Mouse (Mus musculus): Measurements from ENCODE around the gene Grm7. TPM values are rescaled to one million over a fixed set of nuclear protein-coding genes. Genes with fewer than 3 reads are reported as not detected.

Grm7 gene
- total RNA-seq, 2 experiments from 2014 or later = not detected

GRCm38 (mm10) chr6:111510768-111511459 is 865.5 kb downstream of the Grm7 start:
- no peak for ATAC-seq (replicated peaks; ENCODE audit: low FRiP score, poor library complexity, severe bottlenecking)

DNA sequence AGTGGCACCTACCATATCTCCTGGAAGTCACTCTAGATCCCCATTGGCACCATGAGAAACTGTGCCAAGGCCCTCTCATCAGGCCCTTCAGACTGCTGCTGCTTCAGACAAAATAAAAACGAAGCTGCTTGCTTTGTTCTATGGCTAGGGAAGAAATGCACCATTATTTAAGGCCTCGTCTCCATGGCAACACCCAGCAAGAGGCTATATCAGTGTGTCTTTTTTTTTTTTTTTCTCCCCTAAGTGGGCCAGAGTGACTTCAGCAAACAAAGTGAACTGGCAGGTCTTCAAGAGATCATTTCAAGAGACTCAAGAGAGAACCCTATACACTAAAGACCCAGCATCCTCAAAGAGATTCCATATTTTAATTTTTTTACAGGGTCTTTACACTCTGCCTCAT is 867.0 kb downstream of the Grm7 start:
- ATAC-seq (replicated peaks; ENCODE audit: low FRiP score, poor library complexity, severe bottlenecking) = no peak

DNA sequence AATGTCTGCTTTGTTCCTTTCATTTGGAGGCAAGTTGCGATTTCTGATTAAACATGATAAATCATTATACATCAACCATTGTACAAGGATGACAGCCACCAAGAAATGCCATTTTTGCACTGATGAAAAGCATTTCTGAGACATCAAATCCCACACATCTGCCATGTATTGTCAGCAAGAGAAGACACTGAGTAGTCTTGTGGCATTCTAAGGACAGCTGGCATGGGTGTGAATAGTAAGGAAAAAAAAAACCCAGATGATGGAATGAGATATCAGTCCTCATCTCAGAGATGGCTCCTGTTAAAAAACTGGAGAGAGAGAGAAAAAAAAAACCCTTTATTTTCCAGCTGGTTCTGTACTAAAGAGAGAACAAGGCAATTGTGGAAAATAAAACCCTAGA is 875.8 kb downstream of the Grm7 start:
- ATAC-seq (replicated peaks; ENCODE audit: low FRiP score, poor library complexity, severe bottlenecking) = no peak

- ATAC-seq (replicated peaks; ENCODE audit: low FRiP score, poor library complexity, severe bottlenecking) = no peak
Observed at GRCm38 (mm10) chr6:111522122-111522521, 876.7 kb downstream of the Grm7 start.

GRCm38 (mm10) chr6:111529985-111530384 is 884.6 kb downstream of the Grm7 start:
- no peak for ATAC-seq (replicated peaks; ENCODE audit: low FRiP score, poor library complexity, severe bottlenecking)

- ATAC-seq (replicated peaks; ENCODE audit: low FRiP score, poor library complexity, severe bottlenecking) = no peak
Observed at GRCm38 (mm10) chr6:111558588-111558987, 913.2 kb downstream of the Grm7 start.

DNA sequence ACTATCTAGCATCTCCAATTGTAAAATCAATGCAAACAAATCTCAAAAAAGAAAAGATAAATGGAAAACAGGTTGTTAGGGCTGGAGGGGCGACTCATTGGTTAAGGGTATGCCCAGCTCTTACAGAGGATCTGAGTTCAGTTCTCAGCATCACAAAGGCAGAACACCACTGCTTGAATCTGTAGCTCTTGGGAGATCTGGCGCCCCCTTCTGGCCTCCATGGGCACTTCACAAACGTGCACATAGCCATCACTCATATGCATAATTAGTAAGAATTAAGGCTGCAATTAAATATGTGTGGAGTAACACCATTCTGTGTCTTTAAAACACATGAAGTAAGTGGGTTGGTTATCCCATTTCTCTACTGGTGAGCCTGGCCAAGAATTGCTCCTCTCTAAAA is 914.1 kb downstream of the Grm7 start:
- ATAC-seq (replicated peaks; ENCODE audit: low FRiP score, poor library complexity, severe bottlenecking) = no peak

GRCm38 (mm10) chr6:111561347-111561746 is 916.0 kb downstream of the Grm7 start:
- no peak for ATAC-seq (replicated peaks; ENCODE audit: low FRiP score, poor library complexity, severe bottlenecking)

- no peak for ATAC-seq (replicated peaks; ENCODE audit: low FRiP score, poor library complexity, severe bottlenecking)
Observed at GRCm38 (mm10) chr6:111571471-111572088, 926.2 kb downstream of the Grm7 start.

DNA sequence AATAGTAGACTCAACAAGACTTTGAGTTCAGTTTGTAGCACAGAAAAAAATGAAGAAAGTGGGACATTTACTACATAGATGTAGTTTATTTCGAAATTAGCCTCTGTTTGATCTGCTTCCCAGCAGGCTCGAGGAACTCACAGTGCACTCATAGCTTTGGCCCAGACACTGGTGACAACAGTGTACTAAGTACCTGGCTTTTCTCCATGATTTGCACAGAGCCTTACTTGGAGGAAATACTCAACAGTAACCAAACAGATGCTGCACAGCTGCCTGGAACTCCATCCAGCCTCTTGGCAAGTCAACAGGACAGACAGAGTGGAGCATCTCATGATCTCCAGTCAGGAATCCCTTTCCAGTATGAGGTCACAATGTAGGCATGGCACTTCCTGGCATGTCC is 939.5 kb downstream of the Grm7 start:
- no peak for ATAC-seq (replicated peaks; ENCODE audit: low FRiP score, poor library complexity, severe bottlenecking)

DNA sequence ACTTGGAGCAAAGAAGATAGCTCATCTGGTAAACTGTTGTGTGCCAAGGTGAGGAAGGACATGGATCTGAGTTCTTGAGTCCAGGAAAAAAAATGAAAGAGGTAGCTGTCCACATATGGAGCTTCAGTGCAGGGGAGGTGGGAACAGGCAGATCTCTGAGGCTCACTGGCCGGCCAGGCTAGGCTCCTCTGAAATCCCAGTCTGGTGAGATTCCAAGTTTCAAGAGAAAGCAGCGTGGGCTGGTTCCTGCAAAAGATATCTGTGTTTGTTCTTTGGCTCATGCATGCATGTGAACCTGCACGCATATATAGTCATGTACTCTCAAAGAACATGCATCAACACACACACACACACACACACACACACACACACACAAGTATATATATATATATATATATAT is 942.2 kb downstream of the Grm7 start:
- no peak for ATAC-seq (replicated peaks; ENCODE audit: low FRiP score, poor library complexity, severe bottlenecking)

- no peak for ATAC-seq (replicated peaks; ENCODE audit: low FRiP score, poor library complexity, severe bottlenecking)
Observed at GRCm38 (mm10) chr6:111601892-111602654, 956.7 kb downstream of the Grm7 start.

DNA sequence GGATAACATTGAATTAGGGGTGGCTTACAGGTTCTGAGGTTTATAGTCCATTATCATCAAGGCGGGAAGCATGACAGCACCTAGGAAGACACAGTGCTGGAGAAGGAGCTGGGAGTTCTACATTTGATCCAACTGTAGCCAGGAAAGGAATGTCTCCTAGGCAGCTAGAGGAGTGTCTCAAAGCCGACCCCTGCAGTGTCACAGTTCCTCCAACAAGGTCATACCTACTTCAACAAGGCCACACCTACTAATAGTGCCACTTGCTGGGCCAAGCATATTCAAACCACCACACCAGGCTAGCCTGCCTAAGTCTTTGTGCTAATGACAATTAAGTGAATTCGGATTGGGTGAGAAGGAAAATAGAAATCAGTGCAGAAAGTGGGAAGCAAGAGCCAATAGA is 965.0 kb downstream of the Grm7 start:
- ATAC-seq (replicated peaks; ENCODE audit: low FRiP score, poor library complexity, severe bottlenecking) = no peak

- ATAC-seq (replicated peaks; ENCODE audit: low FRiP score, poor library complexity, severe bottlenecking) = no peak
Observed at GRCm38 (mm10) chr6:111613834-111614233, 968.5 kb downstream of the Grm7 start.
